Mouse (Mus musculus): ENCODE measurements around the gene Fam71e2. TPM values are rescaled to one million over a fixed set of nuclear protein-coding genes. Genes with fewer than 3 reads are reported as not detected.
A peak's percentile ranks its signal among the peaks of the same experiment; 100 is the strongest.

Gene Fam71e2
- total RNA-seq, 2 experiments from 2014 or later = not detected

GRCm38 (mm10) chr7:4741151-4741550 lies 30.0 kb downstream of the Fam71e2 start:
- intact Hi-C loops (cut with DNase I) = no loop called here
- peak; percentile 52 for DNase-seq

- no peak for DNase-seq
Observed at GRCm38 (mm10) chr7:4740309-4740727, 30.8 kb downstream of the Fam71e2 start.

DNA sequence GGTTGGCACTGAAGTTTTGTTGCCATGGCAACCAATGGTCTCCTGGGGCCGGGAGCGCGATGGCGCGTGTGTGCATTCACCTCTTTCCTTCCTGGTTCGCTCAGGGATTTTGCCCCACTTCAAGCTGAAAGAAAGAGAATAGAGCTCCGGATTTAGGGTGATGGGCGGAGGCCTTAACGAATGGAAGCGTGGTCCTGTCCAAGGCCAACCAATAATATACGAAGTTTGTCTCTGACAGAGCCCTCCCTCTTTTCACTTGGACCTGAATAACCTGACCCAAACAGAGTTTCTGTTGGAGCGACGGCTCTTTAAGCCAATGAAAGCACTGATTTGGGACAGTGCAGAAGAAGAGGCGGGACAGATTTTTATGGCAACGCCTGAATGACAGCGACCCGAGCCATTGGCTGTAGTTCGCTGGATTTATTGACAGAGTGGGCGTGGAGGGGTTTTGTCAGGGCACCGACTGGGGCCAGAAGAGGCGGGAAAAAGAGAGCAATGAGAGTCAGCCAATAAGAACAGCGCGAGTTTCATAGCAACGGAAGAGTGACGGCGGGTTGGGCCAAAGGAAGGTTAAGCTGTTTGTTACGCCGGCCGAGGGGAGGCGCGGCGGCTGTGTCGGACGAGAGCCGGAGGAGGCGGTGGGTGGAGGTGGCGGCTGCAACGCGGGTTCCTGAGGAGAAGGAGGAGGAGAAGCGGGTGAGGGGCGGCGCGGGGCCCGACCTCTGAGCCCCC lies 31.4 kb downstream of the Fam71e2 start, which contains the start of gene Kmt5c:
Gene Kmt5c, plus strand, starts transcription at position 572 of the 732 bp plus-strand sequence.
- intact Hi-C loops (cut with DNase I) = no loop called here
- DNase-seq = peak; percentile 98

More at GRCm38 (mm10) chr7:4740309-4740727, 30.8 kb downstream of the Fam71e2 start:
- intact Hi-C loops (cut with DNase I) = no loop called here

DNA sequence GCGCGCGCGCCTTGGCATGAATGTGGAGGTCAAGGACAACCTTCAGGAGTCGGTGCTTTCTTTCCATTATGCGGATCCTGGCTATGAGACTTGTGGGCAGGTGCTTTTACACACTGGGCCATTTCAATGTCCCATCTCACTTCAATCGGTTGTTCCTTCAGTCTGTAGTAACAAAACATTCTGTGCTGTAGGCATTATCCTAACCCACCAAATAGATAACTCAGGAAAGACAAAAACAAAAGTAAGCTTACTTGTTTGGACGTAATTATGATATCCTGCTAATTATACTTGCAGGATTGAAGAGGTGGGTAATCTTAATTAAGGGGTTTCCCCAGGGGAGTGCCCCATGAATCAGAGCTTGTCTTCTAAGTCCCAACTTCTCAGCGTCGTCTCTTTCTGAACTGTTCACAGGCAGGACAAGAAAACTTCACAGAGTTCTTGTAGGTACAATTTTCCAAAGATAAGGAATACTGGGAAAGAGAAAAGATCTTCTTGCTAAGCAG lies 32.0 kb downstream of the Fam71e2 start:
- intact Hi-C loops (cut with DNase I) = no loop called here
- DNase-seq = no peak

DNA sequence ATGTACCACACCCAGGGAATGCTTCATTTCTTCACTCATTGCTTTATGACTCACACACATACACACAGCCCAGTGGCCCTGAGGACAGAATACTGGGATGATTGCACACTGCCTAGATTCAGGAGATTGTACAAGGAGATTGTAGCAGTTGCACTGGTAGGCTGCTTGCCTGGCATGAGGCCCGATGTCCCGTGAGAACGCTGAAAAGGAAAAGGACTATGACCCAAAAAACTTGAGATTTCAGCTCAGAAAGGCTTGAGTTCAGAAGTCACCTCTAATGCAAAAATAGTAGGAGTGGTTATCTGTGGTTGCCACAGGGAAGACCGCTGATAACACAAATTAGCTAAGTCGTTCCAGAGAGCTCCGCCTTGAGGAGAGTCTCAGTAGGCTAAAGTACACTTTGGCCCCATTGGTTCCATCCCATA lies 38.1 kb downstream of the Fam71e2 start:
- no peak for DNase-seq
- intact Hi-C loops (cut with DNase I) = no loop called here

DNA sequence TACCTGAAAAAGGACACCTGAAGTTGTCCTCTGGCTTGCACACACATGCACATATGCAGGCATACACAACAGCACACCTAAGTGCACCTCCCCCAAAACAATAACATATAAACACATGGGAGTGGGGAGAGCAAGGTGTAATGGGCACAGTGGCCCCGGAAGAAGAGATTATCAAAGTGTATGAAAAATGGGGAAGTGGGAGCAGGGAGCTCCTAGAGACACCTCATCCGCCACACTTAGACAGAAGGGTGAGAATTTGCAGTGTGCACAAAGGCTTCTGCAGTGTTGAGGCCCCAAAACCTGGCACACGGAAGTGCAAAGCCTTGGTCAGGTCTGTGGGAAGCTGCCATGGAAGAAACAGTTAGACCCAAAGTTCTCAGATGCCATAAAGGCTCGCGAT lies 40.0 kb downstream of the Fam71e2 start:
- intact Hi-C loops (cut with DNase I) = no loop called here
- DNase-seq = no peak

DNA sequence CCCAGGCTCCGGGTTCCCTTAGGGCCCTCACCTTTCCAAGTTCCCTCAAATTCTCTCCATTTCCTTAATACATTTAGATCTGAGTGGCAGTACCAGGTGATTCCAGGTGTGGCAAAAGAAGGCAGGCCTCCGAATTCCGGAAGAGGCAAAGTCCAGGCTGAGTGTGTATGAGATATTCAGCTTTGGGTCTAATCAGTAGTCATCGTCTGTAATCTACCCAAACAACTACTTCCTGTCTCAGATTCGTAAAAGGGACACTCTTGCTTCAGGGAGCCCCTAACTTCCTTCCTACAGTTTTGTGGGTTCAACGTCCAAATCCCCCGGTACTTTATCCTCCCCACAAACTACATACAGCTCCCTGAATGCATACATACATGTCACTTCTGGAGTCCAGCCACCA lies 45.9 kb downstream of the Fam71e2 start, which contains the start of gene Tmem150b:
Gene Tmem150b, minus strand, starts transcription at position 81 of the 400 bp plus-strand sequence.
- intact Hi-C loops (cut with DNase I) = no loop called here
- DNase-seq = no peak

- intact Hi-C loops (cut with DNase I) = no loop called here
- no peak for DNase-seq
Observed at GRCm38 (mm10) chr7:4724359-4724758, 46.7 kb downstream of the Fam71e2 start.

DNA sequence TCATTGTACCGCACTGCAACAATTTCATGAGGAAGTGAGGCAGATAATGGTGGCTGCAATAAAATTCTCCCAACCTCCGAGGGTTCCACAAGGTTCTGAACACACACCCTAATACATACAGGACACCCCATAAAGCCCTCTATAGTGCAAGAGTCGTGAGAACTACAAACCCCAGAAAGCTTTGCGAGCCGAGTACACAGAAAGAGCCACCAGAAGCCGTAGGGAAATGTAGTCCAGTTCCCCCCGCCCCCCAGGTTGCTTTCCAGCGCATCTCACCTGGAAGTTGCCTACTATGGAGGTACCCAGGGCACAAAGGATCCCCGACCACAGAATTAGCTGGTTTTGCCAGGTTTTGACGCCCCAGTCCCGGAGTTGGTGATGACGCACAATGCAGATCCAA lies 47.6 kb downstream of the Fam71e2 start:
- intact Hi-C loops (cut with DNase I) = no loop called here
- peak; percentile 42 for DNase-seq

DNA sequence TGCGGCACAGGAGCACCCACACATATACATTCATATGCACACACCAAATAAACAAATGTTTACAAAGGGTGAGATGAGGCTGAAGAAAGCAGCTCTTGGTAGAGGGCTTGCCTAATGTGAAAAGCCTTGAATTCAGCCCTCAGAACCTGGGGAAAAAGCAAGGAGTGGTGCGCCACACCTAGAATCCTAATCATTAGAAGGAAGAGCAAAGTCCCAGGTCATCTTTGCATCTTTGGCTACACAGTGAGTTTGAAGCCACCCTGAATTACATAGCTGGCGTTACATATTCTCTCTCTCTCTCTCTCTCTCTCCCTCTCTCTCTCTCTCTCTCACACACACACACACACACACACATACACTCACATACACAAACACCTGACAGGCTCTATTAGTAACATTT lies 51.8 kb downstream of the Fam71e2 start:
- intact Hi-C loops (cut with DNase I) = no loop called here
- DNase-seq = no peak

DNA sequence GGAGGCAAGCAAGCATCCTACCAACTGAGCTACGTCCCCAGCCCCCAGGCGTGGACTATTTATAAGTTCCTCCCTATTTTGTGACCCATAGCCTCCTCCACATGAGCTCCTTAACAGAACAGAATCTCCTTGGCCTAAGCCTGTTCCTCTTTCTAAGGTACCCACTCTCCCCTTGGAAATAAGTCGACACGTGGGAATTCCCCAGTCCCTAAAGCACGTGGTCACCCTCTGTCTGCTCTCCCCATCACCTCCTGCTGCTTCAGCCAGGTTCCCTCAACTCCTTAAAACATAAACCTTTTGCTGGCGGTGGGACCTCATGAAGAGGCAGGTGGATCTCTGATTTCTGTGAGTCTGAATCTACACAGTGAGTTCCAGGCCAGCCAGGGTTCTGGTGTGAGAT lies 54.1 kb downstream of the Fam71e2 start:
- DNase-seq = no peak
- intact Hi-C loops (cut with DNase I) = no loop called here

GRCm38 (mm10) chr7:4712594-4712993 lies 58.5 kb downstream of the Fam71e2 start:
- intact Hi-C loops (cut with DNase I) = no loop called here
- DNase-seq = no peak

DNA sequence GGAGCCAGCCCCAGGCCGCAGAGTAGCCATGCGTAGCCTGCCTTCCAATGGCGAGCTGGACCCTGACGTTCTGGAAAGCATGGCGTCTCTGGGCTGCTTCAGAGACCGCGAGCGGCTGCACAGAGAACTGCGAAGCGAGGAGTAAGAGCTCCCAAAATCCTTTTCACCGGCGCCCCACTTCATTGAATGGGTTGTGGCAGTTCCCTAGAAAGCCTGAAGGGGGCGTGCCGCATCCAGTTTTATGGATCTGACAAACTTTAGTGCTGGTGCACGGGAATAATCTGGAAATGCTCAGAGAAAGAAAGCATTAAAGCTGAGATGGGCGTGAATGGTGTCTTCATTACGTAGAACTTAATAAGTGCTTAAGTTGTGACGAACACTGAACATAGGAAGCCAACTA lies 66.0 kb downstream of the Fam71e2 start:
- peak; percentile 58 for DNase-seq
- intact Hi-C loops (cut with DNase I) = loop anchor here (10.0 kb wide), 1 partner anchor 90 kb away; the partner anchor contains the start of gene Rpl28

Other genes starting within 250 kb of the Fam71e2 start
- gene Tnni3, start 247.1 kb downstream of the Fam71e2 start, total RNA-seq (2021) = 1 to 10 TPM; 1.8 to 2.0 TPM
- under 1 TPM; 0.50 to 0.77 TPM for gene Dnaaf3, start 238.8 kb downstream of the Fam71e2 start, total RNA-seq (2021)
- 100 to 1,000 TPM; 205 to 208 TPM for gene Syt5, start 223.8 kb downstream of the Fam71e2 start, total RNA-seq (2021)
- gene Ptprh, start 167.3 kb downstream of the Fam71e2 start, total RNA-seq (2021) = 1 to 10 TPM; 1.7 to 2.1 TPM
- 10 to 100 TPM; 12.5 to 14.8 TPM for gene Tmem86b, start 139.9 kb downstream of the Fam71e2 start, total RNA-seq (2021)
- 10 to 100 TPM; 87.9 to 89.1 TPM for gene Ppp6r1, start 112.3 kb downstream of the Fam71e2 start, total RNA-seq (2021)
- 100 to 1,000 TPM in 1 of 2 experiments, 10 to 100 TPM in 1; 99.7 to 111 TPM for gene Hspbp1, start 86.2 kb downstream of the Fam71e2 start, total RNA-seq (2021)
- gene Brsk1, start 80.7 kb downstream of the Fam71e2 start, total RNA-seq (2021) = 100 to 1,000 TPM; 258 to 262 TPM
- not detected for gene Tmem150b, start 46.1 kb downstream of the Fam71e2 start, total RNA-seq (2021)
- gene Kmt5c, start 31.2 kb downstream of the Fam71e2 start, total RNA-seq (2021) = 10 to 100 TPM; 53.2 to 58.9 TPM
- gene Cox6b2, start 18.2 kb downstream of the Fam71e2 start, total RNA-seq (2021) = 1 to 10 TPM; 7.3 to 8.8 TPM
- gene Il11, start 11.6 kb upstream of the Fam71e2 start, total RNA-seq (2021) = 1 to 10 TPM in 1 of 2 experiments, under 1 TPM in 1; 0.82 to 1.2 TPM
- gene Tmem190, start 11.6 kb upstream of the Fam71e2 start, total RNA-seq (2021) = not detected
- gene Tmem238, start 18.4 kb upstream of the Fam71e2 start, total RNA-seq (2021) = 1 to 10 TPM; 5.5 to 6.0 TPM
- 100 to 1,000 TPM; 603 to 645 TPM for gene Rpl28, start 21.6 kb upstream of the Fam71e2 start, total RNA-seq (2021)
- 100 to 1,000 TPM; 176 to 203 TPM for gene Ube2s, start 41.3 kb upstream of the Fam71e2 start, total RNA-seq (2021)
- gene Shisa7, start 73.4 kb upstream of the Fam71e2 start, total RNA-seq (2021) = 100 to 1,000 TPM; 112 to 126 TPM
- 1 to 10 TPM; 1.2 to 1.9 TPM for gene Isoc2b, start 99.0 kb upstream of the Fam71e2 start, total RNA-seq (2021)
- 1 to 10 TPM; 6.2 to 6.5 TPM for gene Isoc2a, start 105.9 kb upstream of the Fam71e2 start, total RNA-seq (2021)
- gene Gm36210, start 135.2 kb upstream of the Fam71e2 start, total RNA-seq (2021) = under 1 TPM; 0.50 to 0.74 TPM
- 10 to 100 TPM; 21.1 to 21.4 TPM for gene Zfp628, start 143.9 kb upstream of the Fam71e2 start, total RNA-seq (2021)
- 10 to 100 TPM; 50.8 to 51.5 TPM for gene Nat14, start 150.7 kb upstream of the Fam71e2 start, total RNA-seq (2021)
- gene Ssc5d, start 154.5 kb upstream of the Fam71e2 start, total RNA-seq (2021) = 1 to 10 TPM; 3.1 to 3.6 TPM
- gene Sbk2, start 193.1 kb upstream of the Fam71e2 start, total RNA-seq (2021) = not detected
- 1 to 10 TPM; 1.4 to 1.5 TPM for gene Sbk3, start 199.9 kb upstream of the Fam71e2 start, total RNA-seq (2021)
- gene Zfp579, start 224.9 kb upstream of the Fam71e2 start, total RNA-seq (2021) = 10 to 100 TPM; 58.7 to 61.7 TPM
- gene Zfp524, start 243.1 kb upstream of the Fam71e2 start, total RNA-seq (2021) = 1 to 10 TPM; 3.9 to 5.0 TPM
- 10 to 100 TPM; 28.0 to 31.4 TPM for gene Fiz1, start 243.4 kb upstream of the Fam71e2 start, total RNA-seq (2021)
- not detected for gene Gm44973, start 244.2 kb upstream of the Fam71e2 start, total RNA-seq (2021)
- 10 to 100 TPM; 43.8 to 45.9 TPM for gene Zfp865, start 249.1 kb upstream of the Fam71e2 start, total RNA-seq (2021)
- gene Ccdc106, start 249.3 kb upstream of the Fam71e2 start, total RNA-seq (2021) = 10 to 100 TPM; 50.4 to 61.6 TPM